Mouse (Mus musculus) layer of hippocampus, adult 6 months (tissue): ENCODE measurements around the gene Nrip1. TPM values are rescaled to one million over a fixed set of nuclear protein-coding genes. Genes with fewer than 3 reads are reported as not detected.

ENCODE experiments used
- long read RNA-seq, 2 experiments: library from polyadenylated mRNA; unstranded; transcript quantifications; one replicate each; pipeline ENCODE4 v2.0.0; 2019 to 2020
- polyA plus RNA-seq: library from polyadenylated mRNA; unstranded; fragments of <200 nt; fragmentation: Nextera tagmentation; gene quantifications from 2 replicates; pipeline ENCODE4 v1.2.3, GENCODE M21; 2021

The Nrip1 gene
- 4.7 and 5.3 TPM in 2 replicates for polyA plus RNA-seq
- long read RNA-seq, experiment 1, full-length matches to known transcripts: 3 of 23 reads
- long read RNA-seq, experiment 1, partial matches to known transcripts: 0 of 23 reads
- long read RNA-seq, experiment 1, other reads (novel, unspliced or antisense): 20 of 23 reads
- long read RNA-seq, experiment 2, full-length matches to known transcripts: 14 of 31 reads
- long read RNA-seq, experiment 2, partial matches to known transcripts: 0 of 31 reads
- long read RNA-seq, experiment 2, other reads (novel, unspliced or antisense): 17 of 31 reads

GRCm38 (mm10) chr16:76373671-76374091 lies at the start of gene Nrip1:
Gene Nrip1 (minus strand): TSS chr16:76373827.

